Mouse (Mus musculus) forebrain, embryonic 14.5 days (tissue): ENCODE data around the gene Dnajb7. TPM values are rescaled to one million over a fixed set of nuclear protein-coding genes. Genes with fewer than 3 reads are reported as not detected.
A peak's percentile ranks its signal among the peaks of the same experiment; 100 is the strongest.
"Not testable (repeated sequence)": the region's sequence is repeated elsewhere in the genome, so short reads cannot be mapped to it uniquely, and the experiment has no call there.

Experiments used
- ATAC-seq: fragments of 200-750 bp; cut with Nextera tagmentation; 2 replicates; pipeline ENCODE4 v1.8.0; 2017; ENCODE audit warnings: mild to moderate bottlenecking, moderate library complexity
- DNase-seq: peaks from one replicate; pipeline ENCODE4 v3.0.0-alpha.2; 2015; ENCODE audit warnings: low spot score
- H3K27ac ChIP-seq: fragments of 300-500 bp; sonication (generic); 2 replicates; pipeline ENCODE4 v1.5.1; 2014; ENCODE audit warnings: low read depth, mild to moderate bottlenecking, control low read depth, low read length, moderate library complexity
- H3K27me3 ChIP-seq: fragments of 300-500 bp; sonication (generic); replicated peaks from 2 replicates; pipeline ENCODE4 v1.6.1; 2014; ENCODE audit warnings: low read length, control low read depth, mixed read lengths; ENCODE audit not compliant: control insufficient read depth, insufficient read depth
- H3K36me3 ChIP-seq: fragments of 300-500 bp; sonication (generic); 2 replicates; pipeline ENCODE4 v1.6.1; 2014; ENCODE audit warnings: low read length, control low read depth; ENCODE audit not compliant: control insufficient read depth, insufficient read depth
- H3K4me1 ChIP-seq: fragments of 300-500 bp; sonication (generic); 2 replicates; pipeline ENCODE4 v1.6.1; 2014; ENCODE audit warnings: antibody characterized with exemption, low read length, control low read depth; ENCODE audit not compliant: control insufficient read depth, insufficient read depth
- H3K4me2 ChIP-seq: fragments of 300-500 bp; sonication (generic); 2 replicates; pipeline ENCODE4 v1.6.1; 2014; ENCODE audit warnings: mild to moderate bottlenecking, control low read depth, low read length
- H3K4me3 ChIP-seq: fragments of 300-500 bp; sonication (generic); 2 replicates; pipeline ENCODE4 v1.5.1; 2014; ENCODE audit warnings: low read depth, low read length, control low read depth
- H3K9ac ChIP-seq: fragments of 300-500 bp; sonication (generic); 2 replicates; pipeline ENCODE4 v1.6.1; 2014; ENCODE audit warnings: mild to moderate bottlenecking, low read length, control low read depth, moderate library complexity
- H3K9me3 ChIP-seq: fragments of 300-500 bp; sonication (generic); replicated peaks from 2 replicates; pipeline ENCODE4 v1.6.1; 2016; ENCODE audit warnings: low read length, control low read depth, mixed read lengths; ENCODE audit not compliant: control insufficient read depth
- WGBS: fragments of 180-500 bp; shearing (Covaris S2); extraction: QIAGEN DNeasy Blood & Tissue Kit; methylation state at CpG from one replicate; pipeline ENCODE4 v1.1.7; 2014; 5-methylcytosine and 5-hydroxymethylcytosine counted together
- polyA plus RNA-seq: library from polyadenylated mRNA; unstranded; fragments of >200 nt; fragmentation: Nextera tagmentation; extraction: Ambion mirVana; gene quantifications from 2 replicates; pipeline ENCODE4 v1.2.1, GENCODE M21; 2014

The Dnajb7 gene
- polyA plus RNA-seq, 1 experiment from 2014 or later, result 0.20 TPM

GRCm38 (mm10) chr15:81418065-81418464 lies 10.0 kb upstream of the Dnajb7 start:
- Histone ChIP-seq H3K9ac (no peak overlapping the region), H3K27ac (no peak overlapping the region), H3K4me1 (no peaks in the 10 kb centered on the region), H3K9me3 (no peaks in the 10 kb centered on the region), H3K27me3 (no peaks in the 10 kb centered on the region), H3K36me3 (0 out of 2 replicates have a peak, but pooled peaks cover 4% of the 10 kb centered on the region), H3K4me3 (no peak overlapping the region), H3K4me2 (no peak overlapping the region)
- ATAC-seq, result no peak
- WGBS, result 96% methylated on average over 4 of the region's 4 CpGs
- DNase-seq, result no peak

- peak; percentile 54 for ATAC-seq
- H3K4me1 ChIP-seq, H3K27ac ChIP-seq, H3K36me3 ChIP-seq, H3K27me3 ChIP-seq, H3K9me3 ChIP-seq: not testable (repeated sequence)
- H3K9ac ChIP-seq, result peak overlapping the region; percentile 57
- 4% methylated on average over 22 of the region's 22 CpGs for WGBS
- peak; percentile 34 for DNase-seq
- peak overlapping the region; percentile 45 for H3K4me2 ChIP-seq
- peak overlapping the region; percentile 16; the same call in 1 of the 2 replicates for H3K4me3 ChIP-seq
Observed at GRCm38 (mm10) chr15:81416763-81417310, 8.7 kb upstream of the Dnajb7 start.

GRCm38 (mm10) chr15:81405008-81405407 lies 3.1 kb downstream of the Dnajb7 start:
- no peak overlapping the region for H3K9ac ChIP-seq
- WGBS, result 85% methylated on average over 3 of the region's 3 CpGs
- no peak for ATAC-seq

GRCm38 (mm10) chr15:81399638-81400315 lies 8.3 kb downstream of the Dnajb7 start, which contains the start of the genes St13 and Xpnpep3:
St13 (minus strand) TSS chr15:81400077.
Xpnpep3 (plus strand) TSS chr15:81400138.
- Histone ChIP-seq H3K4me2 (peak within 1 kb of the TSS; percentile 58), H3K27ac (peak within 1 kb of the TSS; percentile 81), H3K9ac (peak within 1 kb of the TSS; percentile 83), H3K36me3 (no peaks in the 10 kb centered on the region), H3K9me3 (no peaks in the 10 kb centered on the region), H3K27me3 (no peaks in the 10 kb centered on the region), H3K4me3 (peak within 1 kb of the TSS; percentile 63), H3K4me1 (peaks cover 11% of the 10 kb centered on the region)
- DNase-seq, result peak; percentile 95
- WGBS, result under 1% methylated on average over 50 of the region's 50 CpGs
- ATAC-seq, result peak; percentile 99

More at GRCm38 (mm10) chr15:81405008-81405407, 3.1 kb downstream of the Dnajb7 start:
- no peaks in the 10 kb centered on the region for H3K9me3 ChIP-seq
- H3K27me3 ChIP-seq, result no peaks in the 10 kb centered on the region
- no peak overlapping the region for H3K27ac ChIP-seq
- H3K4me2 ChIP-seq, result no peak overlapping the region
- no peak for DNase-seq
- H3K36me3 ChIP-seq, result 0 out of 2 replicates have a peak, but pooled peaks cover 2% of the 10 kb centered on the region
- no peak overlapping the region for H3K4me3 ChIP-seq
- H3K4me1 ChIP-seq, result 0 out of 2 replicates have a peak, but pooled peaks cover 5% of the 10 kb centered on the region

- DNase-seq, result no peak
- peak overlapping the region; percentile 58 for H3K4me2 ChIP-seq
- H3K9ac ChIP-seq, result peak overlapping the region; percentile 83
- H3K4me3 ChIP-seq, result peak overlapping the region; percentile 63
- H3K9me3 ChIP-seq, result no peaks in the 10 kb centered on the region
- peak overlapping the region; percentile 81 for H3K27ac ChIP-seq
- no peaks in the 10 kb centered on the region for H3K36me3 ChIP-seq
- H3K4me1 ChIP-seq, result peaks cover 11% of the 10 kb centered on the region
- H3K27me3 ChIP-seq, result no peaks in the 10 kb centered on the region
- WGBS, result under 1% methylated on average over 21 of the region's 21 CpGs
- ATAC-seq, result no peak; the same call in 1 of the 2 replicates
Observed at GRCm38 (mm10) chr15:81399297-81399637, 8.8 kb downstream of the Dnajb7 start.

- Histone ChIP-seq H3K4me3 (peak overlapping the region; percentile 63), H3K4me2 (peak overlapping the region; percentile 58), H3K9ac (peak overlapping the region; percentile 83; the same call in 1 of the 2 replicates), H3K36me3 (no peaks in the 10 kb centered on the region), H3K9me3 (no peaks in the 10 kb centered on the region), H3K27ac (no peak overlapping the region), H3K27me3 (no peaks in the 10 kb centered on the region), H3K4me1 (peaks cover 11% of the 10 kb centered on the region)
- ATAC-seq (no peak), DNase-seq (no peak)
Observed at GRCm38 (mm10) chr15:81398189-81398588, 9.9 kb downstream of the Dnajb7 start.

GRCm38 (mm10) chr15:81394211-81394915 lies 13.7 kb downstream of the Dnajb7 start:
- no peak overlapping the region for H3K27ac ChIP-seq
- H3K9ac ChIP-seq, result no peak overlapping the region
- no peaks in the 10 kb centered on the region for H3K27me3 ChIP-seq
- ATAC-seq (no peak), DNase-seq (no peak)
- 91% methylated on average over 8 of the region's 8 CpGs for WGBS
- H3K36me3 ChIP-seq, result peaks cover 25% of the 10 kb centered on the region
- H3K4me3 ChIP-seq, result no peak overlapping the region
- no peak overlapping the region for H3K4me2 ChIP-seq
- H3K4me1 ChIP-seq, result peaks cover 6% of the 10 kb centered on the region
- H3K9me3 ChIP-seq, result no peaks in the 10 kb centered on the region

- ATAC-seq (no peak), DNase-seq (no peak)
- Histone ChIP-seq H3K9ac (no peak overlapping the region), H3K4me2 (no peak overlapping the region), H3K9me3 (no peaks in the 10 kb centered on the region), H3K36me3 (peaks cover 37% of the 10 kb centered on the region), H3K27me3 (no peaks in the 10 kb centered on the region), H3K4me3 (no peak overlapping the region), H3K27ac (no peak overlapping the region), H3K4me1 (peaks cover 3% of the 10 kb centered on the region; the same call in 1 of the 2 replicates)
Observed at GRCm38 (mm10) chr15:81392997-81393396, 15.1 kb downstream of the Dnajb7 start.
